Mouse (Mus musculus) ES-Bruce4 (cell line): Measurements from ENCODE around the gene Icmt. TPM values are rescaled to one million over a fixed set of nuclear protein-coding genes. Genes with fewer than 3 reads are reported as not detected.
A peak's percentile ranks its signal among the peaks of the same experiment; 100 is the strongest.

ENCODE experiments used
- H3K27ac ChIP-seq: 2 replicates; pipeline ENCODE4 v1.5.1; 2012; ENCODE audit warnings: low read length, inconsistent platforms; ENCODE audit not compliant: insufficient read depth
- H3K27me3 ChIP-seq: 2 replicates; pipeline ENCODE4 v1.6.1; 2012; ENCODE audit warnings: mild to moderate bottlenecking, low read length, inconsistent platforms; ENCODE audit not compliant: control insufficient read depth, poor library complexity, insufficient read depth, severe bottlenecking
- H3K36me3 ChIP-seq: 2 replicates; pipeline ENCODE4 v1.6.1; 2012; ENCODE audit warnings: inconsistent platforms, mild to moderate bottlenecking, low read length, moderate library complexity; ENCODE audit not compliant: control insufficient read depth, poor library complexity, insufficient read depth, severe bottlenecking
- H3K4me1 ChIP-seq: one replicate; pipeline ENCODE4 v1.8.1; 2011; ENCODE audit warnings: low read length; ENCODE audit not compliant: control insufficient read depth, insufficient read depth
- H3K4me3 ChIP-seq: 2 replicates; pipeline ENCODE4 v1.5.1; 2011; ENCODE audit warnings: low read depth, mild to moderate bottlenecking, low read length
- H3K9ac ChIP-seq: 2 replicates; pipeline ENCODE4 v1.6.1; 2012; ENCODE audit warnings: low read depth, mild to moderate bottlenecking, inconsistent platforms; ENCODE audit not compliant: poor library complexity, severe bottlenecking
- H3K9me3 ChIP-seq: replicated peaks from 2 replicates; pipeline ENCODE4 v1.6.1; 2012; ENCODE audit warnings: mild to moderate bottlenecking, low read length, inconsistent platforms; ENCODE audit not compliant: control insufficient read depth, poor library complexity, insufficient read depth, severe bottlenecking
- CTCF ChIP-seq: IDR thresholded peaks from one replicate; pipeline ENCODE4 v1.8.1; 2011; ENCODE audit warnings: low read depth, low read length
- EP300 ChIP-seq: IDR thresholded peaks from 2 replicates; pipeline ENCODE4 v1.6.1; 2011; ENCODE audit warnings: low read depth, low read length; ENCODE audit not compliant: insufficient read depth
- POLR2A ChIP-seq: IDR thresholded peaks from one replicate; pipeline ENCODE4 v1.8.1; 2011; ENCODE audit warnings: low read length; ENCODE audit not compliant: insufficient read depth
- polyA plus RNA-seq: library from polyadenylated mRNA; stranded (reverse); fragments of >200 nt; gene quantifications from 2 replicates; pipeline ENCODE4 v1.2.4, GENCODE M21; 2011; ENCODE audit warnings: low read depth; ENCODE audit not compliant: missing spikeins, insufficient read depth, insufficient read length

The Icmt gene
- polyA plus RNA-seq, 1 experiment, result 22.8 TPM

DNA sequence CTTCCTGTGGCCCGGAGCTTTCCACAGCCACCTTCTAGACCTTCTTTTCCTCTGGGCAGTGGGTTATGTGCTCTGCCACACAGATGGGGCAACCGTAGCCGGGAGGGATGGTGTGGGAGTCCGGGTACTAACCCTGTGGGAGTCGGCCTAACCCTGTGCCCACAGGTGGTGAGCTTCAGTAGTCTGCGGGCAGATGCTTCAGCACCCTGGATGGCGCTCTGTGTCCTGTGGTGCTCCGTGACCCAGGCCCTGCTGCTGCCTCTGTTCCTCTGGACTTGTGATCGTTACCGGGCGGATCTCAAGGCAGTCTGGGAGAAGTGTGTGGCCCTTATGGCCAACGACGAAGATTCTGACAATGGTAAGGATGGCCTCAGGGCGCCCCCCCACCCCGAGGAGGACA, 15.4 kb upstream of the Icmt start:
- 0 out of 2 replicates have a peak, but pooled peaks cover 2% of the 10 kb centered on the region for H3K27me3 ChIP-seq
- H3K4me3 ChIP-seq, result no peak overlapping the region
- peaks cover 2% of the 10 kb centered on the region for H3K4me1 ChIP-seq
- H3K27ac ChIP-seq, result no peak overlapping the region
- H3K36me3 ChIP-seq, result no peaks in the 10 kb centered on the region
- no peak overlapping the region for H3K9ac ChIP-seq
- TF ChIP-seq CTCF, result no peak
- TF ChIP-seq POLR2A, result no peak
- no peak for TF ChIP-seq EP300
- H3K9me3 ChIP-seq, result no peaks in the 10 kb centered on the region

DNA sequence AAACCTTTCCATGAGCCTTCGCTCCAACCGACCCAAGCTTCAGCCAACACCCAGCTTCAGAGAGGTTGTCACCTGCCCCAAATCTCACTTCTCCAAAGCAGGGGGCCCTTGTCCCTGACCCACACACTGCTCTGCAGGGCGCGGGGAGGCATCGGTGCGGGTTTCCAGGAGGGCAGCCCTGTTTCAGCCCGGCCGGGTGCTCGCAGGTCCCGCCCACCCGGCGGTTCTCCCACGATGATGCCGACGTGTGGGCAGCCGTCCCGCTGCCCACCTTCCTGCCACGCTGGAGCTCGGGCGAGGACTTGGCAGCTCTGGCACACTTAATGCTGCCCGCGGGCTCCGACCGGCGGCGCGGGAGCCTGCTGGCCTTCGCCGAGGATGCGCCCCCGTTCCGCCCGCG, 14.3 kb upstream of the Icmt start:
- Histone ChIP-seq H3K9ac (peak overlapping the region; percentile 7; the same call in 1 of the 2 replicates), H3K27ac (no peak overlapping the region)

DNA sequence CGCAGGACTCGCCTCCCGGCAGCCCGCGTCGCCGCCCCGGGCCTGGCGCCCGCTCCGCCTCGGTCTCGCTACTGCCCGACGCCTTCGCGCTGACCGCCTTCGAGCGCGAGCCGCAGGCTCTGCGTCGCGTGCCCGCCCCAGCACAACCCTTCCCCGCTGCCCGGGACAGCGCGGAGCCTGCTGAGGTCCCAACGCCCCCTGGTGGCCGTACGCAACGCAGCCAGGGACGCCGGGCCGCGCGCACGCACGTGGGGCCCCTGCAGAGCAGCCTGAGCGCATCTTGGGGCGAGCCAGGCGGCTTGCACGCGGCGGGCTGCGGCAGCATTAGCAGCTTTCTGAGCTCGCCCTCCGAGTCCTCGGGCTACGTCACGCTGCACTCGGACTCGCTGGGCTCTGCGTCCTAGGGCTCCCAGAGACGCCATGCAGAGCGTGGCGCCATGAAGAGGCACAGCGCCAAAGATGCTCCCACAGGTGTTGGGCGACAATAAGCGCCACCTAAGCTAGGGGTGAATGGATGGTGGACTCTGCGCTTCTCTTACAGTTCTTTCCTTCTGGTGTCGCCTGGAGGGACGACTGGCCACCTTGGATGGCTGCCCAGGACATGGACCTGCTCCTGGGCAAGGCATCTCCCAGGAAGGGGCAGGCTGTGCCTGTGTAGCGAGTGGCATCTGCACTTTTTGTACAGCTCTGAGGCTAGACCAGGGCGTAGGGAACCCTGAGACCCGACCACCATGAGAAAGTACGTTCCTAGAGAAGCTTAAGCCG, 13.7 kb upstream of the Icmt start:
- no peak overlapping the region for H3K27ac ChIP-seq
- H3K27me3 ChIP-seq, result 0 out of 2 replicates have a peak, but pooled peaks cover 2% of the 10 kb centered on the region
- H3K36me3 ChIP-seq, result no peaks in the 10 kb centered on the region
- H3K4me1 ChIP-seq, result peaks cover 3% of the 10 kb centered on the region
- H3K4me3 ChIP-seq, result peak overlapping the region; percentile 52
- peak overlapping the region; percentile 7; the same call in 1 of the 2 replicates for H3K9ac ChIP-seq
- H3K9me3 ChIP-seq, result no peaks in the 10 kb centered on the region
- 0 out of 2 replicates have a peak, but pooled peaks have one; percentile 12 for TF ChIP-seq EP300
- TF ChIP-seq CTCF, result peak; percentile 77
- TF ChIP-seq POLR2A, result no peak

More for the DNA sequence above, 14.3 kb upstream of the Icmt start:
- Histone ChIP-seq H3K9me3 (no peaks in the 10 kb centered on the region), H3K4me1 (peaks cover 3% of the 10 kb centered on the region), H3K4me3 (peak overlapping the region; percentile 15), H3K27me3 (0 out of 2 replicates have a peak, but pooled peaks cover 2% of the 10 kb centered on the region), H3K36me3 (no peaks in the 10 kb centered on the region)
- no peak for TF ChIP-seq POLR2A
- TF ChIP-seq CTCF, result no peak
- TF ChIP-seq EP300, result no peak

DNA sequence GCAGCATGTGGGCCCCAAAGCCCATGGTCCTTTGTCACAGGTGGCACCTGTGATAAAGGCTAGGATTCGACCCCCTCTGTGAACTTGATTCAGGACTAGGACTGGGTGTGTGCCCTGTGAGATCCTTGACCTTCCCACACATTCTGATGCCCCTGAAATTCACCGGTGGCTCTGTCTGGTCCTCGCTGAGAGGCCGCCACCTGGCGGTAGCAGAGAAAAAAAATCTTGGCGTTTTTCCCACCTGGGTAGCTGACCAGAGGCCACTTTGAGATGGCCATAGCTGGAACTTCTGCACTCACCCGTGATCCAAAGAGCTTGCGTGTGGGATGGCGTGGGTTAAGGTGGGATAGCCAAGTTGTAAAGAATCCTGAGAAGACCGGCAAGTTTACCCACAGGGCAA, 11.5 kb upstream of the Icmt start:
- Histone ChIP-seq H3K4me1 (peaks cover 5% of the 10 kb centered on the region), H3K9me3 (no peaks in the 10 kb centered on the region), H3K27me3 (0 out of 2 replicates have a peak, but pooled peaks cover 2% of the 10 kb centered on the region), H3K27ac (no peak overlapping the region), H3K4me3 (no peak overlapping the region), H3K36me3 (no peaks in the 10 kb centered on the region), H3K9ac (no peak overlapping the region)
- peak; percentile 73 for TF ChIP-seq CTCF
- TF ChIP-seq EP300, result no peak

DNA sequence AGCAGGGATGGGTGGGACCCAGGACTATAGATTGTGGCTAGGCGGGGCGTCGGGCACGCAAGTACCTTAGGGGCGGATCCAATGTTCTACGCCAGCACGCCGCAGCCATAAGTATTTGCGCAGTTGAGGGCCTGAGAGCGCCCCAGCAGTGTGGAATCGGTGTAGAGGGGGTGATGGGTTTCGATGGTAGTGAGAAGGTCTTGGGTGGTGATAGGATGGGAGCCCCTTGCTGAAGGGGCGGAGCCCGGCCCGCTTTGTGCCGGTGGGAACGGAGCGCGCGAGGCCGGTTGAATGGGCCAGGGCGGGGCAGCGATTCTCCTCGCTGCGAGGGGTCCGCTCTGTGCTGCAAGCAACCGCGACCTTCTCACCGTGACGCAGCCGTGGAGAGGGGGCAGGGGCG, 10.8 kb upstream of the Icmt start:
- no peak for TF ChIP-seq EP300
- Histone ChIP-seq H3K36me3 (no peaks in the 10 kb centered on the region), H3K4me1 (peaks cover 8% of the 10 kb centered on the region), H3K9ac (no peak overlapping the region), H3K27ac (no peak overlapping the region), H3K4me3 (peak overlapping the region; percentile 32), H3K9me3 (no peaks in the 10 kb centered on the region), H3K27me3 (0 out of 2 replicates have a peak, but pooled peaks cover 2% of the 10 kb centered on the region)

DNA sequence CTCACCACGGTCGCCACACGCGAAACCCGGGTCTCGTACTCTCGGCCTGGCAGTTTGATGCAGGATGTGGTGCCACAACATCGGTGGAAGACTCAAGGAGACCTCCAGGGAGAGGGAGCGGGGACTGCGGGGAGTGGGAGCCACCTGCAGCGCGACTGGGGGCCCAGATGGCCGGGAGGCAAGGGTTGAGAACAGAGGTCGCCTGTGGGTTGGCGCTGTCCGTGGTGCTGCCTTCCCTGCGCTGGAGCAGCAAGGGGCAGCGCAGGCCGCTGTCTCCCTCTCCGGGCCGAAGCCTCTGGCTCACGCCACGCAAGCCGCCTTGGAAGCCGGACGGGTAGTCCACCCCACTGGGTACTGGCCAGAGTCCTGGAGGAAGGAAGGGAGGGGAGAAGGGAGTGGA, 10.1 kb upstream of the Icmt start:
- Histone ChIP-seq H3K4me3 (peak overlapping the region; percentile 32; the same call in 1 of the 2 replicates), H3K4me1 (peaks cover 10% of the 10 kb centered on the region), H3K9me3 (no peaks in the 10 kb centered on the region), H3K27ac (no peak overlapping the region), H3K36me3 (no peaks in the 10 kb centered on the region), H3K9ac (no peak overlapping the region), H3K27me3 (0 out of 2 replicates have a peak, but pooled peaks cover 2% of the 10 kb centered on the region)
- TF ChIP-seq POLR2A (no peak), EP300 (no peak), CTCF (no peak)
